Mouse (Mus musculus) G1E (cell line): Measurements from ENCODE around the gene Gm10073. TPM values are rescaled to one million over a fixed set of nuclear protein-coding genes. Genes with fewer than 3 reads are reported as not detected.
"Not testable (repeated sequence)": the region's sequence is repeated elsewhere in the genome, so short reads cannot be mapped to it uniquely, and the experiment has no call there.

Experiments
- ATAC-seq: 2 replicates; pipeline ENCODE4 v1.8.0; 2016; ENCODE audit warnings: mild to moderate bottlenecking; ENCODE audit not compliant: insufficient number of reproducible peaks, poor library complexity, low FRiP score, severe bottlenecking; ENCODE audit errors: extremely low read depth
- DNase-seq: peaks from one replicate; pipeline ENCODE4 v3.0.0; 2012; ENCODE audit warnings: low spot score
- H3K27me3 ChIP-seq: 2 replicates; pipeline ENCODE4 v1.6.1; 2012; ENCODE audit warnings: mild to moderate bottlenecking, low read length, inconsistent platforms; ENCODE audit not compliant: insufficient read depth
- H3K36me3 ChIP-seq: replicated peaks from 2 replicates; pipeline ENCODE3; 2012; ENCODE audit warnings: mild to moderate bottlenecking, inconsistent platforms
- H3K4me1 ChIP-seq: 2 replicates; pipeline ENCODE4 v1.6.1; 2012; ENCODE audit warnings: low read depth, low read length, inconsistent platforms, mixed read lengths; ENCODE audit not compliant: insufficient read depth
- H3K4me3 ChIP-seq: 2 replicates; pipeline ENCODE4 v1.5.1; 2012; ENCODE audit warnings: low read depth, mild to moderate bottlenecking, inconsistent platforms, low read length, moderate library complexity, mixed read lengths
- H3K9me3 ChIP-seq: replicated peaks from 2 replicates; pipeline ENCODE4 v1.6.1; 2012; ENCODE audit warnings: inconsistent platforms
- CTCF ChIP-seq: IDR thresholded peaks from 2 replicates; pipeline ENCODE4 v1.5.1; 2012; ENCODE audit warnings: low read depth, low read length, inconsistent platforms, mixed read lengths
- GATA1 ChIP-seq: IDR thresholded peaks from 2 replicates; pipeline ENCODE4 v1.6.1; 2012; ENCODE audit warnings: borderline replicate concordance, low read length, inconsistent platforms, mixed read lengths
- GATA2 ChIP-seq: IDR thresholded peaks from 2 replicates; pipeline ENCODE4 v1.6.1; 2012; ENCODE audit warnings: low read depth, low read length, inconsistent platforms, borderline replicate concordance
- POLR2AphosphoS5 ChIP-seq: IDR thresholded peaks from 2 replicates; pipeline ENCODE4 v1.6.1; 2012; ENCODE audit warnings: low read depth, low read length, inconsistent platforms; ENCODE audit not compliant: insufficient replicate concordance
- TAL1 ChIP-seq: conservative IDR thresholded peaks from 2 replicates; pipeline ENCODE4 v1.6.1; 2012; ENCODE audit warnings: low read depth, low read length, inconsistent platforms, mixed read lengths
- polyA plus RNA-seq: library from polyadenylated mRNA; stranded (reverse); fragments of >175 nt; gene quantifications from 2 replicates; pipeline ENCODE4 v1.2.3, GENCODE M21; 2012
- total RNA-seq, 2 experiments: library from RNA; stranded (forward) in 1 of 2; stranded (reverse) in 1 of 2; fragments of 200-1000 nt in 1 of 2; fragments of >200 nt in 1 of 2; fragmentation: Nextera tagmentation in 1 of 2; gene quantifications; 2 replicates each; pipeline ENCODE4 v1.2.3; 2014 to 2017

Gm10073 gene
- total and polyA plus RNA-seq, 3 experiments, result 19.3 to 296 (median 20.2) TPM

DNA sequence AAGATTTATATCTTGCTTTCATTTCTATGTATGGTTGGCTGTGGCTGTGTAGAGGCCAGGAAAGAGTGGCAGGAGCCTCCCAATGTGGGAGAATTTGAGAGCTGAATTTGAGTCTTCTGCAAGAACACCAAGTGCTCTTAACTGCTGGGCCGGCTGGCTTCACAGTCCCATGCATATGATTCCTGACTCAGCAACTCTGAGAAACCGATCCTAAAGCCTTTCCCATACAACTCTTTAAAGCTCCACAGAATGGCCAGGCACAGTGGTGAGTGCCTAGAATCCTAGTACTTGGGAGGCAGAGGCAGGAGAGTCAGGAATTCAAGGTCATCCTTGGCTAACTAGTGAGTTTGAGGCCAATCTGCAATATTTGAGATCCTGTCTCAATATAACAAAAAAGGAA is 6.2 kb upstream of the Gm10073 start:
- no peaks in the 10 kb centered on the region for H3K9me3 ChIP-seq
- no peak for TF ChIP-seq GATA2
- no peak for TF ChIP-seq TAL1
- no peak for TF ChIP-seq CTCF
- TF ChIP-seq POLR2AphosphoS5, result no peak
- no peak for TF ChIP-seq GATA1
- H3K36me3 ChIP-seq, result no peaks in the 10 kb centered on the region
- H3K4me3 ChIP-seq, result no peak overlapping the region
- H3K4me1 ChIP-seq, result no peaks in the 10 kb centered on the region
- H3K27me3 ChIP-seq, result 0 out of 2 replicates have a peak, but pooled peaks cover 4% of the 10 kb centered on the region
- no peak for DNase-seq
- no peak for ATAC-seq

DNA sequence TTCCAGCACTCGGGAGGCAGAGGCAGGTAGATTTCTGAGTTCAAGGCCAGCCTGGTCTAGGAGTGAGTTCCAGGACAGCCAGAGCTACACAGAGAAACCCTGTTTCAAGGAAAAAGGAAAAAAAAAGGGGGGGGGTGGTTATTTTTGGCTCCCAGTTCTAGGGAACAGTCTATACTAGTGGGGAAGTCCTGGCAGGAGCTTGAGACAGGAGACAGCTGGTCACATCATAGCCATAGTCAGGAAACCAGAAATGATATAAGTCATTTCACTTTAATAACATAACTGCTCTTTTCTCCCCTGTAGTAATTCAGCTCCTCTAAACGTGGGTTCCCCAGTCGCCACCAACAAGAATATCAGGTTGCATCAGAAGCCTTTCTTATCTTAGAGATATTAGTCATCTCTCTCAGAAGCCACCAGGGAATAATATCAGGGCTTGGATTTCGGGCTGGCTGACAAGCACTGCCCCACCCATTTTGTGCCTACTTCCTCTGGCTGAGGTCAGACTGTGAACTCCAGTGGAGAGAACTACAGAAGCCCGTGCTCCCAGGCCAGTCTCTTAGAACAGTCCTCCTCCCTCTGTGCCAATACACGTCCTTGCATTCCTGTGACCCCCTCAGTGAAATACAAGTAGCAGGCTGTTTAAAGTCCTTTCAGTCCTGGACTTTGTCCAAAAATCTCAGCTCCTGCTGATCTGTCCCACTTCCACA is 3.7 kb upstream of the Gm10073 start:
- no peaks in the 10 kb centered on the region for H3K4me1 ChIP-seq
- DNase-seq (no peak), ATAC-seq (no peak)
- H3K4me3 ChIP-seq, result no peak overlapping the region
- H3K27me3 ChIP-seq, result 0 out of 2 replicates have a peak, but pooled peaks cover 4% of the 10 kb centered on the region
- TF ChIP-seq CTCF, result no peak
- no peak for TF ChIP-seq TAL1
- no peak for TF ChIP-seq GATA1
- no peak for TF ChIP-seq POLR2AphosphoS5
- TF ChIP-seq GATA2, result no peak
- H3K9me3 ChIP-seq, result no peaks in the 10 kb centered on the region
- H3K36me3 ChIP-seq, result no peaks in the 10 kb centered on the region

- DNase-seq, result no peak
- no peaks in the 10 kb centered on the region for H3K9me3 ChIP-seq
- no peak for ATAC-seq
- no peaks in the 10 kb centered on the region for H3K36me3 ChIP-seq
- no peak for TF ChIP-seq POLR2AphosphoS5
- TF ChIP-seq GATA1, result no peak
- no peak for TF ChIP-seq GATA2
- TF ChIP-seq CTCF, result no peak
- no peak for TF ChIP-seq TAL1
- H3K4me3 ChIP-seq, result no peak overlapping the region
- no peaks in the 10 kb centered on the region for H3K4me1 ChIP-seq
- H3K27me3 ChIP-seq, result 0 out of 2 replicates have a peak, but pooled peaks cover 4% of the 10 kb centered on the region
These were observed 1.0 kb upstream of the Gm10073 start for GRCm38 (mm10) chr8:106574283-106574682.

GRCm38 (mm10) chr8:106572175-106572574 is 1.1 kb downstream of the Gm10073 start:
- not testable (repeated sequence) for ATAC-seq, H3K4me1 ChIP-seq, DNase-seq, H3K9me3 ChIP-seq, H3K4me3 ChIP-seq, H3K27me3 ChIP-seq, H3K36me3 ChIP-seq

DNA sequence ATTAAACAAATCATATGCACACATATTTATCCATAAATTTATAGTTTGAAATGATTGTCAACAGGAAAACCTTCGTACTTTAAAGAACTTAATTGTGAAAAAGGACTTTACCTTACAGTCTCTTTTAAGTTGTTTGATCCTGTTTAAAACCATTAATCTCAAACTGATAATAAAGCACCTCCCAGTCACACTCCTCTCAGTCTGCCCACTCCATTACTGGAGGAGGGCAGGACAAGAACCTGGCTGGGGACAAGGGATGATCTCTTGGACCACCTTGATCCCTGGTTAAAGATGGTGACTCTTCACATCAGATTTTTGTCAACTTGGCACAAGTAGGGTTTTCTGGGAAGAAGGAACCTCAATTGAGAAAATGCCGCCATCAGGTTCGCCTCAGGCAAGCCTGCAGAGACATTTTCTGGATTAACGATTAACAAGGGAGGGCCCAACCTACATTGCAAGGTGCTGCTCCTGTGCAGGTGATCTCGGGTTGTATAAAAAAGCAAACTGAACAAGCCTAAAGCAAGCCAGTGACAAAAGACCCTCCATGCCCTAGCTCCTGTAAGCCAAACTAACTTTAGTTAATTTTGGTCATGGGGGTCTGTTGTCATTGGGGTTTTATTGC is 1.6 kb downstream of the Gm10073 start:
- DNase-seq (no peak), ATAC-seq (no peak)
- 0 out of 2 replicates have a peak, but pooled peaks cover 4% of the 10 kb centered on the region for H3K27me3 ChIP-seq
- no peaks in the 10 kb centered on the region for H3K36me3 ChIP-seq
- no peaks in the 10 kb centered on the region for H3K9me3 ChIP-seq
- TF ChIP-seq TAL1 (no peak), CTCF (no peak), GATA2 (no peak), GATA1 (no peak), POLR2AphosphoS5 (no peak)
- H3K4me1 ChIP-seq, result no peaks in the 10 kb centered on the region
- no peak overlapping the region for H3K4me3 ChIP-seq

- Histone ChIP-seq H3K36me3 (no peaks in the 10 kb centered on the region), H3K4me1 (no peaks in the 10 kb centered on the region), H3K9me3 (no peaks in the 10 kb centered on the region), H3K4me3 (no peak overlapping the region), H3K27me3 (0 out of 2 replicates have a peak, but pooled peaks cover 2% of the 10 kb centered on the region)
- DNase-seq, result no peak
- no peak for ATAC-seq
- TF ChIP-seq TAL1, result no peak
- TF ChIP-seq GATA2, result no peak
- no peak for TF ChIP-seq POLR2AphosphoS5
- TF ChIP-seq CTCF, result no peak
- TF ChIP-seq GATA1, result no peak
These were observed 2.9 kb downstream of the Gm10073 start for GRCm38 (mm10) chr8:106570386-106570785.
